Comparison of ENCODE assay signal across 20 mouse cellular contexts in the genomic region with DNA sequence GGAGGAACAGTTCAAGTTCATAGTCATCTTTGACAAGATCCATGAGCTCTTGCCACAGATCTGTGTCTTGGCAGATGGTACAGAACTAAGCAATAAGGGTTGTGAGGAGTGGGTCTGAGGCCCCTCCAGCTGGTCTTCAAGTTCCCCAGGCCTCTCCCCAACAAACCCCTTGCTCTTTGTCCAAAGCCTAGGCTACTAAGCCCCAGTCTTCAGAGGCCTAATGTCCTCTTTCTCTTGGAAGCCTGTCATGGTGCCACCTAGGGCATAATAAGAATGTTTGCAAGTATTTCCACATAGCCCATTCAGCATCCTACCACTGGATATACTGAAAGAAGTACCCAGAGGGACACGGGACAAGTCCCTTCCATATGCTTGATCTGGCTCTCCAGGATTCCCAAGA. TPM values are rescaled to one million over a fixed set of nuclear protein-coding genes. Genes with fewer than 3 reads are reported as not detected.
A peak's percentile ranks its signal among the peaks of the same experiment; 100 is the strongest.
DNase-seq lines count a peak whose midpoint lies in the region; ATAC-seq and TF ChIP-seq lines count a peak whose summit lies in the region.
"Had no signal": no experiment of that assay in that cellular context is flagged by ENCODE, and none has a peak within 500 bp of the region (broad histone marks: within the 10 kb centered on the region; RNA-seq: fewer than 3 reads in every experiment).

No protein-coding gene starts in this region.

- H3K27ac ChIP-seq in hindbrain, postnatal 0 days = peak overlapping the region; percentile 26; the same call in 1 of the 2 replicates
- no peak overlapping the region for H3K27ac ChIP-seq in hindbrain, embryonic 12.5 days
- H3K27ac ChIP-seq: forebrain, embryonic 12.5 days; hindbrain, embryonic 13.5 days; lung, embryonic 15.5 days; macrophage had no signal

- H3K4me2 ChIP-seq in hindbrain, postnatal 0 days (ENCODE audit: low read depth, low read length) = no peak overlapping the region
- no peak overlapping the region for H3K4me2 ChIP-seq in hindbrain, embryonic 12.5 days (replicated peaks)

- ATAC-seq in hindbrain, postnatal 0 days = no peak
- no peak for ATAC-seq in hindbrain, embryonic 12.5 days (ENCODE audit: low FRiP score)

- no peaks in the 10 kb centered on the region for H3K9me3 ChIP-seq in hindbrain, postnatal 0 days (ENCODE audit: low read length)
- no peaks in the 10 kb centered on the region for H3K9me3 ChIP-seq in hindbrain, embryonic 12.5 days (replicated peaks)
- H3K9me3 ChIP-seq: embryonic facial prominence, embryonic 10.5 days; forebrain, embryonic 12.5 days; hindbrain, embryonic 13.5 days; lung, embryonic 15.5 days had no signal

- H3K36me3 ChIP-seq in hindbrain, postnatal 0 days (ENCODE audit: insufficient read depth, low read length) = no peaks in the 10 kb centered on the region
- no peaks in the 10 kb centered on the region for H3K36me3 ChIP-seq in hindbrain, embryonic 12.5 days
- H3K36me3 ChIP-seq: embryonic facial prominence, embryonic 10.5 days; forebrain, embryonic 12.5 days; hindbrain, embryonic 13.5 days; lung, embryonic 15.5 days had no signal

- H3K4me3 ChIP-seq in hindbrain, postnatal 0 days (ENCODE audit: low read length) = no peak overlapping the region
- H3K4me3 ChIP-seq in hindbrain, embryonic 12.5 days = no peak overlapping the region
- H3K4me3 ChIP-seq: hindbrain, embryonic 13.5 days had no signal

- no peaks in the 10 kb centered on the region for H3K27me3 ChIP-seq in hindbrain, postnatal 0 days (ENCODE audit: insufficient read depth, low read length)
- H3K27me3 ChIP-seq in hindbrain, embryonic 12.5 days = peaks cover 5% of the 10 kb centered on the region; the same call in 1 of the 2 replicates
- H3K27me3 ChIP-seq: forebrain, embryonic 12.5 days; hindbrain, embryonic 13.5 days; lung, embryonic 15.5 days had no signal

- TF ChIP-seq CTCF in hindbrain, postnatal 0 days (IDR thresholded peaks at IDR 0.05; ENCODE audit: low read depth) = no peak

- WGBS in hindbrain, postnatal 0 days = 67% methylated on average over 1 of the region's 1 CpGs
- 72% methylated on average over 1 of the region's 1 CpGs for WGBS in hindbrain, embryonic 12.5 days

- H3K4me1 ChIP-seq in hindbrain, postnatal 0 days (ENCODE audit: insufficient read depth, low read length) = peaks cover 11% of the 10 kb centered on the region
- H3K4me1 ChIP-seq in hindbrain, embryonic 12.5 days = peaks cover 14% of the 10 kb centered on the region

- DNase-seq in cerebellum, adult 11-12 months = peak; percentile 63
- DNase-seq in cerebellum, postnatal 4 days (ENCODE audit: low spot score in 2 of 2) = no peak
- DNase-seq in hindbrain, postnatal 0 days (ENCODE audit: low spot score) = no peak
- DNase-seq in 3T3-L1 (ENCODE audit: low read depth, low spot score) = peak; percentile 8
- peak; percentile 23 for DNase-seq in induced T-regulatory cell, adult 2 months (ENCODE audit: low read depth)
- DNase-seq in kidney, postnatal 14 days = no peak
- no peak for DNase-seq in urinary bladder, postnatal 14 days (ENCODE audit: low spot score)
- DNase-seq: adrenal gland, postnatal 14 days; B cell, adult 2 months; gastrocnemius, adult 2 months; kidney, adult 2 months; right cerebral cortex, adult 18-20 months; right cerebral cortex, postnatal 4 days; thymus, postnatal 25 days had no signal

- H3K9ac ChIP-seq in hindbrain, postnatal 0 days (replicated peaks; ENCODE audit: low read length) = no peak overlapping the region
- no peak overlapping the region for H3K9ac ChIP-seq in hindbrain, embryonic 12.5 days
- H3K9ac ChIP-seq: hindbrain, embryonic 13.5 days; lung, embryonic 15.5 days had no signal

RNA-seq across cellular contexts. Expression of a gene that starts 1.1 kb away (rescaled TPM):
- total RNA-seq in hindbrain, postnatal 0 days (2014; rRNA removed) = 93.6 and 131 TPM in 2 replicates
- 148 and 150 TPM in 2 replicates for polyA plus RNA-seq in hindbrain, postnatal 0 days (2015; fragmentation: Nextera tagmentation; extraction: Ambion mirVana)
- polyA plus RNA-seq in hindbrain, embryonic 12.5 days (2016; fragmentation: Nextera tagmentation; extraction: Ambion mirVana) = 98.4 and 102 TPM in 2 replicates

RNA-seq across cellular contexts. Expression of a gene that starts 39.5 kb away (rescaled TPM):
- total RNA-seq in hindbrain, postnatal 0 days (2014; rRNA removed) = 98.7 and 106 TPM in 2 replicates
- 44.1 and 56.8 TPM in 2 replicates for polyA plus RNA-seq in hindbrain, postnatal 0 days (2015; fragmentation: Nextera tagmentation; extraction: Ambion mirVana)
- polyA plus RNA-seq in hindbrain, embryonic 12.5 days (2016; fragmentation: Nextera tagmentation; extraction: Ambion mirVana) = 85.5 and 92.7 TPM in 2 replicates

Comparison
In these comparisons a context has a peak if more than half of its experiments do, and no peak if none do; other contexts are left out.
1. DNase-seq: peak in cerebellum, adult 11-12 months (single experiment), 3T3-L1 (single experiment) and induced T-regulatory cell, adult 2 months (single experiment); none in cerebellum, postnatal 4 days (0 of 2), hindbrain, postnatal 0 days (single experiment), kidney, postnatal 14 days (single experiment) and urinary bladder, postnatal 14 days (single experiment).